Mouse (Mus musculus): ENCODE results near the gene Zfp143. TPM values are rescaled to one million over a fixed set of nuclear protein-coding genes. Genes with fewer than 3 reads are reported as not detected.

The Zfp143 gene
- total and polyA plus RNA-seq, 2 experiments, result 6.5 to 6.6 TPM

DNA sequence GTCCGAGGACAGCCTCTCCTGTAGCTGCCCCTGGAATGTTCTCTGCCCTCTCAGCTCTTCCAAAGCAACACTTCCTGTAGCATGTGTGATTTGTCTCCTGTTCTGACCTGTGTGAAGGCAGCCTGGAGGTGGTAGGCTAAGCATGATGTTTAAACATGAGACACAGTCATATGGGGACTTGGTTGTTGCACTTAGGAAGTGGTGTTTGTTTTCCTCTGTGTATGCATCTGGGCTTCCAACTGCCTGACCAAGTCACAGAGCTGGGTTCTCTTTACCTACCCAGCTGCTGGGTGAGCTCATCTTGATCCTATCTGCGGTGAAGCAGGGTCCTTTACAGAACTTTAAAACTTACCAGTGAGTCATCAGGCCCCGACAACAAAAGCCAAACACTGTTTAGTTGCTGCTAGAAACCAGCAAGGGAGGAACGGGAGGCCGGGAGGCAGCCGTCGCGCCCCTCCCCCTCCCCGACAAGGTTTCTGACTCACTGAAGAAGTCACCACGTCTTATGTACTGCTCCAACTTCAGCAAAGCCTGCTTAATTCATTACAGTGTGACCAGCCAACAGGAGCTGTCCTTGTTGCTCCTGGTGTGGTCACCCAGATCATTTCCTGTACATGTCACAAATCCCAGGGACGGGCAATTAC lies 48.1 kb downstream of the Zfp143 start:
- Histone ChIP-seq H3K36me3 (ENCODE audit: control insufficient read depth, insufficient read depth, low read length) (no peaks in the 10 kb centered on the region), H3K79me2 (ENCODE audit: control insufficient read depth, insufficient read depth, low read length) (no peaks in the 10 kb centered on the region), H3K9ac (ENCODE audit: low read depth, low read length) (peak overlapping the region; percentile 37), H3K4me1 (ENCODE audit: control insufficient read depth, insufficient read depth, low read length) (peaks cover 6% of the 10 kb centered on the region), H3K27ac (replicated peaks; ENCODE audit: insufficient read depth, low read depth, low read length) (no peak overlapping the region), H3K4me3 (ENCODE audit: insufficient read depth, low read depth, low read length) (peak overlapping the region; percentile 24), H3K27me3 (ENCODE audit: control insufficient read depth, insufficient read depth, low read length) (no peaks in the 10 kb centered on the region)
- DNase-seq (ENCODE audit: extremely low read depth, low read depth, low spot score), result no peak
- 17% methylated on average over 11 of the region's 11 CpGs for WGBS
- TF ChIP-seq POLR2A (IDR thresholded peaks at IDR 0.05; ENCODE audit: extremely low read depth, insufficient read depth, low read length) (no peak), CTCF (IDR thresholded peaks at IDR 0.05; ENCODE audit: low read depth, low read length) (no peak)

DNA sequence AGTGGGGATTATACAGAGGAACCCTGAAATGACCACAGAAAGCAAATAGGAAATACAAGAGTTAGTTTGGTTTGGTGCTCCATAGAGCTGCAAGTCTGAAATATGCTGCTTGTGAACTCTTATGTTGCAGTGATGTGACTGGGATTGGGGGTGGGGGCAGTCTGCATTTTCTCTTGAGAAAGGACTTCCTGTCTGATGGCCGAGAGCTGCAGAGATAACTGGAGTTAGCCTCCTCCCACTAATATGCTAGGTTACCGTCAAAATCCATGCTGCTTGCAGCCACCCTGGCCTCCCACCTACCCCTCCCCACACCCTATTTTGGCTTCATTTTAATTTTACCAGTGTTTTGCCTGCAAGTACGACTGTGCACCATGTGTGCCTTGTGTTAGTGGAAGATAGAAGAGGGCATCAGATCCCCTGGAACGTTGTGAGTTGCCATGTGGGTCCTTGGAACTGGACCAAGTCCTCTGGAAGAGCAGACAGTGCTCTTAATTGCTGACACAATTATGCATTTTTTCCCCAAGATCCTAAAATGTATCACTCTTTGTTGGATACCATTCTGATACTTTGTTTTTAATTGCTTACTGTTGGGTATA lies 49.1 kb downstream of the Zfp143 start:
- Histone ChIP-seq H3K4me3 (ENCODE audit: insufficient read depth, low read depth, low read length) (no peak overlapping the region), H3K4me1 (ENCODE audit: control insufficient read depth, insufficient read depth, low read length) (peaks cover 2% of the 10 kb centered on the region), H3K36me3 (ENCODE audit: control insufficient read depth, insufficient read depth, low read length) (no peaks in the 10 kb centered on the region), H3K9ac (ENCODE audit: low read depth, low read length) (no peak overlapping the region), H3K27ac (replicated peaks; ENCODE audit: insufficient read depth, low read depth, low read length) (no peak overlapping the region), H3K79me2 (ENCODE audit: control insufficient read depth, insufficient read depth, low read length) (no peaks in the 10 kb centered on the region), H3K27me3 (ENCODE audit: control insufficient read depth, insufficient read depth, low read length) (no peaks in the 10 kb centered on the region)
- no peak for DNase-seq (ENCODE audit: extremely low read depth, low read depth, low spot score)
- no peak for TF ChIP-seq POLR2A (IDR thresholded peaks at IDR 0.05; ENCODE audit: extremely low read depth, insufficient read depth, low read length)
- TF ChIP-seq CTCF (IDR thresholded peaks at IDR 0.05; ENCODE audit: low read depth, low read length), result no peak
- WGBS, result 62% methylated on average over 4 of the region's 4 CpGs

DNA sequence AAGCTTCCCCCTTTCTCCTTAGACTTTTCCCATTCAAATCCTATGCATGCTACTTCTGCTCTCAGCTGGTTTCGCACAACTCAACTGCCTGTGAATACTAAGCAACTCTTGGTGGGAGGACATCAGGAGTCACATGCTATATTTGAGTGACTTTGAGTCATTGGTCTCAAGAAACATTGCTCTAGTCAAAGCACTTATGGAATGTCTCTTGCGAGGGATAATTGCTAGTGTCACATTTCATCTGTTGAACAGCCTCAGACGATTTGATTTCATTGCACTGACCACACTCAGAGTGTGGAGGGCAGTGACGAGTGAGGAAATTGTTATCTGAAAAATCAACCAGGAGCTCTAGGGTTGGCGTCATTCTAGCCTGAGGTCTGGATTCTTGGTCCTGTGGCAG lies 53.7 kb downstream of the Zfp143 start:
- Histone ChIP-seq H3K36me3 (ENCODE audit: control insufficient read depth, insufficient read depth, low read length) (no peaks in the 10 kb centered on the region), H3K4me1 (ENCODE audit: control insufficient read depth, insufficient read depth, low read length) (no peaks in the 10 kb centered on the region), H3K4me3 (ENCODE audit: insufficient read depth, low read depth, low read length) (no peak overlapping the region), H3K27ac (replicated peaks; ENCODE audit: insufficient read depth, low read depth, low read length) (no peak overlapping the region), H3K27me3 (ENCODE audit: control insufficient read depth, insufficient read depth, low read length) (no peaks in the 10 kb centered on the region), H3K79me2 (ENCODE audit: control insufficient read depth, insufficient read depth, low read length) (no peaks in the 10 kb centered on the region), H3K9ac (ENCODE audit: low read depth, low read length) (no peak overlapping the region)
- 85% methylated on average over 5 of the region's 5 CpGs for WGBS
- DNase-seq (ENCODE audit: extremely low read depth, low read depth, low spot score), result no peak
- TF ChIP-seq CTCF (IDR thresholded peaks at IDR 0.05; ENCODE audit: low read depth, low read length), result no peak
- TF ChIP-seq POLR2A (IDR thresholded peaks at IDR 0.05; ENCODE audit: extremely low read depth, insufficient read depth, low read length), result no peak

DNA sequence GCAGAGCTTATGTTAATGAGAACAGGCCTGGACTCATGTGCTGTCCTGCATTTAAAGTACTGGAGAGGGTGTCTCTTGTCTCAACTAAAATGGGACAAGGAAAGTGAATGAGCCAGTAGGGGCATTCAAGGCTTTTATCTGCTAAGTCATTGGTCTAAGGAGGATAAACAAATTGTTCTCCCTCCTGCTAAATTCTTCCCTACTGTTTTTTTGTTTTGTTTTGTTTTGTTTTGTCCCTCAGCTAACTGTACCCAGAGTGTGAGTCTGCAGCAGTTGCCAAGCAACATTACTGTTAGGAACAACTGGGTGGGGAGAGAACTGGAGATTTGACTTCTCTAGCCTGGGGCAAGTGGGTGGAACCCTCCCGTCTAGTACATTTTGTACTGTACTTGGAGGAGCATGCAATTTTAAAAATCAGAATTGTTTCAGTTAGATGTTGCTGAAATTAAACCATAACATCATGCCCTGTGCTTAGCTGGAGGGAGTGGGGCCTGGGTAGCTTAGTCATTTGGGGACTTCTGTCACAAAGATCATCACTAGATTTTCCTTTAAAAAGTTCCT lies 55.8 kb downstream of the Zfp143 start:
- peaks cover 3% of the 10 kb centered on the region; the same call in 1 of the 2 replicates for H3K4me1 ChIP-seq (ENCODE audit: control insufficient read depth, insufficient read depth, low read length)
- H3K9ac ChIP-seq (ENCODE audit: low read depth, low read length), result no peak overlapping the region
- no peaks in the 10 kb centered on the region for H3K27me3 ChIP-seq (ENCODE audit: control insufficient read depth, insufficient read depth, low read length)
- 73% methylated on average over 1 of the region's 1 CpGs for WGBS
- TF ChIP-seq POLR2A (IDR thresholded peaks at IDR 0.05; ENCODE audit: extremely low read depth, insufficient read depth, low read length) (no peak), CTCF (IDR thresholded peaks at IDR 0.05; ENCODE audit: low read depth, low read length) (no peak)
- DNase-seq (ENCODE audit: extremely low read depth, low read depth, low spot score), result no peak
- no peaks in the 10 kb centered on the region for H3K79me2 ChIP-seq (ENCODE audit: control insufficient read depth, insufficient read depth, low read length)
- H3K27ac ChIP-seq (replicated peaks; ENCODE audit: insufficient read depth, low read depth, low read length), result no peak overlapping the region
- H3K4me3 ChIP-seq (ENCODE audit: insufficient read depth, low read depth, low read length), result no peak overlapping the region
- no peaks in the 10 kb centered on the region for H3K36me3 ChIP-seq (ENCODE audit: control insufficient read depth, insufficient read depth, low read length)

DNA sequence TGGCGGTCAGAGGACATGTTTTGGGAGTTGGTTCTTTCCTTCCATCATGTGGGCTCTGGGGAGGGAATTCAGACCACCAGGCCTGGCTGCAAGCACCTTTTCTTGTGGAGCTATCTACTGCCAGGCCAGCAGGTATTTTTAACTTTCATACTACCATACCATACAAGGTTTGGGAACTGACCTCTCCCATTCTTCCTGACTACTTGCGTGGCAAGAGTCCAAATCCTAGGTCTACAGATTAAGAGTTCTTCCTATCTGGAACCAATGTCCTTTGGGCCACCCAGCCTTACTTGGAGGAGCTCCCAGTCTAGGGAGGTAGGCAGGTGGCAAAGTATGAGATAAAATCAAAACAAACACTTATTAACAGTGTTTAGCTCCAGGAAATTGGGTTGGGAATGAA lies 57.4 kb downstream of the Zfp143 start:
- Histone ChIP-seq H3K9ac (ENCODE audit: low read depth, low read length) (no peak overlapping the region), H3K79me2 (ENCODE audit: control insufficient read depth, insufficient read depth, low read length) (no peaks in the 10 kb centered on the region), H3K4me1 (ENCODE audit: control insufficient read depth, insufficient read depth, low read length) (peaks cover 4% of the 10 kb centered on the region), H3K27me3 (ENCODE audit: control insufficient read depth, insufficient read depth, low read length) (no peaks in the 10 kb centered on the region), H3K36me3 (ENCODE audit: control insufficient read depth, insufficient read depth, low read length) (no peaks in the 10 kb centered on the region), H3K4me3 (ENCODE audit: insufficient read depth, low read depth, low read length) (no peak overlapping the region), H3K27ac (replicated peaks; ENCODE audit: insufficient read depth, low read depth, low read length) (no peak overlapping the region)
- TF ChIP-seq POLR2A (IDR thresholded peaks at IDR 0.05; ENCODE audit: extremely low read depth, insufficient read depth, low read length) (no peak), CTCF (IDR thresholded peaks at IDR 0.05; ENCODE audit: low read depth, low read length) (no peak)
- DNase-seq (ENCODE audit: extremely low read depth, low read depth, low spot score), result no peak
- 87% methylated on average over 2 of the region's 2 CpGs for WGBS
